Mouse (Mus musculus) adrenal gland, adult 2 months (tissue): ENCODE measurements around the gene Unk. TPM values are rescaled to one million over a fixed set of nuclear protein-coding genes. Genes with fewer than 3 reads are reported as not detected.
"Not testable (repeated sequence)": the region's sequence is repeated elsewhere in the genome, so short reads cannot be mapped to it uniquely, and the experiment has no call there.

Source experiments
- DNase-seq: peaks from one replicate; pipeline ENCODE4 v3.0.0; 2021
- polyA plus RNA-seq: library from polyadenylated mRNA; depleted of rRNA; stranded (reverse); fragments of >200 nt; gene quantifications from 2 replicates; pipeline ENCODE4 v1.2.3, GENCODE M21; 2012
- total RNA-seq, 2 experiments: library from RNA; stranded (reverse); gene quantifications; 2 replicates each; pipeline ENCODE4 v1.2.3; 2021

Gene Unk
- total and polyA plus RNA-seq, 3 experiments, result 20.2 to 58.5 (median 21.2) TPM

- DNase-seq, result no peak
Measured at GRCm38 (mm10) chr11:116010146-116010545, 20.0 kb upstream of the Unk start.

- no peak for DNase-seq
Measured at GRCm38 (mm10) chr11:116010948-116011347, 19.2 kb upstream of the Unk start.

GRCm38 (mm10) chr11:116011529-116012261 lies 18.4 kb upstream of the Unk start:
- DNase-seq, result no peak

GRCm38 (mm10) chr11:116012262-116012947 lies 17.7 kb upstream of the Unk start, which contains the start of gene Galk1:
Gene Galk1 (minus strand): TSS chr11:116012719.
- DNase-seq, result peak; percentile 94

- no peak for DNase-seq
Measured at GRCm38 (mm10) chr11:116014821-116015220, 15.3 kb upstream of the Unk start.

- DNase-seq, result peak; percentile 46
Measured at GRCm38 (mm10) chr11:116018106-116018505, 12.0 kb upstream of the Unk start.

GRCm38 (mm10) chr11:116018867-116019266 lies 11.3 kb upstream of the Unk start:
- not testable (repeated sequence) for DNase-seq

- DNase-seq, result no peak
Measured at GRCm38 (mm10) chr11:116019360-116019791, 10.7 kb upstream of the Unk start.

- no peak for DNase-seq
Measured at GRCm38 (mm10) chr11:116019976-116020411, 10.1 kb upstream of the Unk start.

- DNase-seq, result no peak
Measured at GRCm38 (mm10) chr11:116020519-116020922, 9.6 kb upstream of the Unk start.

- DNase-seq, result no peak
Measured at GRCm38 (mm10) chr11:116021328-116022220, 8.5 kb upstream of the Unk start.

- no peak for DNase-seq
Measured at GRCm38 (mm10) chr11:116022256-116022780, 7.8 kb upstream of the Unk start.

- DNase-seq, result peak; percentile 35
Measured at GRCm38 (mm10) chr11:116023074-116023770, 6.9 kb upstream of the Unk start.

GRCm38 (mm10) chr11:116023771-116024355 lies 6.3 kb upstream of the Unk start:
- DNase-seq, result peak; percentile 95

- DNase-seq, result peak; percentile 96
Measured at GRCm38 (mm10) chr11:116024356-116024808, 5.7 kb upstream of the Unk start.

GRCm38 (mm10) chr11:116025056-116025845 lies 4.9 kb upstream of the Unk start:
- no peak for DNase-seq

- no peak for DNase-seq
Measured at GRCm38 (mm10) chr11:116027756-116028155, 2.4 kb upstream of the Unk start, which contains the start of gene H3f3b. Gene H3f3b (minus strand): TSS chr11:116027962.

- no peak for DNase-seq
Measured at GRCm38 (mm10) chr11:116028177-116028865, 1.8 kb upstream of the Unk start.
